Mouse (Mus musculus): ENCODE measurements around the gene Smg5.

The Smg5 gene

DNA sequence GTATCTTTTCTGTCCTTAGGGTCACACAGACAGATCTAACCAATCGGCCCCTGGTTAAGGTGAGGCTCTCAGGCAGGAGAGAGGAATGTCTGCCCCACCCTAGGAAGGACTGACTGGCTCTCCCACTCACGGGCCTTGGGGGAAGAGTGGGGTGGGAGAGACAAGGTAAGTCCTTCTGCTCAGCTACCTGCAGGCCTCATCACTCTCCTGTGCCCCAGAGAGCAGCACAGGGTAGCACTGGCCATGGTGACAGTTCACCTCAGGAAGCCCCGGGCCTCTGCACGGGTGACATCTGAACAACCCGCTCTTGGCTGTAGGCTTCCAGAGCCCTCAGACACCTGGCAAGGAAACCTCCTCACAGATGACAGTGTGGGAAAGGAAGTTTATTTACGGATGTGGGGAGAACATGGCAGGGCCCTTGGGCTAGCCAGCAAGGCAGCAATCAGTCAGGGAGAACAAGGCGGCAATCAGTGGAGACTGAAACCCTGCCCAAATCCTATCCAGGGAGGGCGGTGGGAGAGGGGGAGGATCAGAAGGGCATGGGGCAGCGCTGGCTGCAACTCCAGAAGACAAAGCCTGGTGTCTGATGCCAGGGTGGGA, 57.8 kb downstream of the Smg5 start:
- no peak for DNase-seq (ENCODE audit: low spot score in 2 of 2)

GRCm38 (mm10) chr3:88395288-88395687, 59.2 kb downstream of the Smg5 start:
- DNase-seq (ENCODE audit: low spot score in 2 of 2) = peak in 1 of 2 experiments; percentile 44

- DNase-seq (ENCODE audit: low spot score in 2 of 2) = peak in 1 of 2 experiments; percentile 68
These were observed 59.7 kb downstream of the Smg5 start for GRCm38 (mm10) chr3:88395742-88396141.

DNA sequence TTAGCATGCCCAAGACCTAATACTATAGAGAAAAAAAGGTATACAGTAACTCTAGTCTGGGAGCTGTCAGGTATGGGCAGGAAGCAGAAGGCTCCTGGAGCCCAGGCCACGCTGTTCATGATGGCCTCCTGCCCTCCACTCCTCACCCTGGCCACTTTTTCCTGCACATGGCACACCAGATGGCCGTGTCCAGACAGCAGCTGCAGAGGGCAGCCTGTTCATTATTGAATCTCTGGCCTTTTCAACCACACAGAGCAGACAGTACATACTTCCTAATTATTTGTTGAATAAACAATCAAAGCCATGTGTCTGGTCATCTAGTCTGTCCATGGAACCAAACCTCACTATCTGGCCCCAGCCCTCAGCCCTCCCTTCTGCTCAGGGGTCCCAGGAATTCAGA, 62.6 kb downstream of the Smg5 start:
- DNase-seq (ENCODE audit: low spot score in 2 of 2) = no peak

DNA sequence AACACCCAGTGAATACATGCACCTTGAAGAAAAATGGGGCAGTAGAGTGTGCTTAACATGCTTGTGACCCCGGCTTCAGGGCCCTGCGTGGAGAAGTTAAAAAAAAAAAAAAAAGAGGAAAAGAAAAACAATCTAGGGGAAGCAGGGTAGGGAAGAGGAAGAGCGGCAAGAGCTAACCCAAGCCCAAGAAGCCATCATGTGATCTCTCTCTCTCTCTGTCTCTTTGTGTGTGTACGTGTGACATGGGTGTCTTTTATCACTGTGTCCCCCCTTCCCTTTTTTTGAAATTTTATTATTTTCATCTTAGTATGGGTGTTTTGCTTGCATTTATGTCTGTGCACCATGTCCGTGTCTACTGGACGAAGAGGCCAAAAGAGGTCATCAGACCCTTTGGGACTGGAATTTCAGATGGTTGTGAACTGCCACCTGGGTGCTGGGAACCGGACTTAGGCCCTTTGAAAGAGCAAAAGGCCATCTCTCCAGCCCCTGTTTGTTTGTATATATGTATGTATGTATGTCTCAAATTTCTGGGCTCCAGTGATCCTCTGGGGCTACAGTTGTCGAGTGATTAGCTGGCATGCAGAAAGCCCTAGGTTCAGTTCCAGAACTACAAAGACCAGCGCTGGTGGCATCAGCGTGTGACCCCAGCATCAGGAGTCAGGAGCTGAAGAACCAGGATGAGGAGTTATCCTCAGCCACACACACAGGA, 67.6 kb downstream of the Smg5 start:
- no peak for DNase-seq (ENCODE audit: low spot score in 2 of 2)

DNA sequence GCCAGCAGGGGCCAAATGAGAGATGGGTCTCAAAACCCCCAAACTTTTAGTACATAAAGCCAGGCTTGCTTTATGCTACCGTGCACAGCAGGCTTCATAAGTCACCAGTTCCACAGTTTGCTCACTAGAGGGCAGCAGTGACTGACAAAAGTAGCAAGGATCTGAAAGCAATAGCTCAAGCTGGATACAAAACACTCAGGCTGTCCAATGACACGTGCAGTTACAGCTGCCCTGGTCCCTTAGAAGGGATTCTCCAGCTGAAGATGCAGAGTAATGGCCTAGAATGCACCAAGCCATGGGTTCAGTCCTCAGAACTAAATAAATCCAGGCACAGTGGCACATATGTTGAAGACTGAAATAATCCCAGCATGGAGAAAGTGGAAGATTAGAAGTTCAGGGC, 71.0 kb downstream of the Smg5 start:
- DNase-seq (ENCODE audit: low spot score in 2 of 2) = peak; percentile 70 to 78

- DNase-seq (ENCODE audit: low spot score in 2 of 2) = peak in 1 of 2 experiments; percentile 59
These were observed 71.5 kb downstream of the Smg5 start for GRCm38 (mm10) chr3:88407529-88407928.

- peak in 1 of 2 experiments; percentile 61 for DNase-seq (ENCODE audit: low spot score in 2 of 2)
These were observed 72.9 kb downstream of the Smg5 start for GRCm38 (mm10) chr3:88408953-88409352.

- DNase-seq (ENCODE audit: low spot score in 2 of 2) = peak; percentile 93 to 95
These were observed 73.9 kb downstream of the Smg5 start, which contains the start of gene Pmf1 for GRCm38 (mm10) chr3:88409741-88410644. Gene Pmf1 (minus strand): TSS chr3:88410331.

GRCm38 (mm10) chr3:88410645-88411031, 74.6 kb downstream of the Smg5 start:
- peak in 1 of 2 experiments; percentile 72 for DNase-seq (ENCODE audit: low spot score in 2 of 2)

- peak; percentile 72 to 80 for DNase-seq (ENCODE audit: low spot score in 2 of 2)
These were observed 75.6 kb downstream of the Smg5 start for GRCm38 (mm10) chr3:88411681-88412080.

Measured in spleen, postnatal 4 days (tissue).